Mouse (Mus musculus) limb, embryonic 12.5 days (tissue): ENCODE measurements at regions not wholly inside any gene's neighbourhood (a gene's known extent, or its start where the extent isn't known, plus 50 kb on each side); places are given as distances from the start of the nearest gene placed in this dataset.

Experiments
- ATAC-seq: fragments of 200-750 bp; cut with Nextera tagmentation; 2 replicates; pipeline ENCODE4 v1.8.0; 2017; ENCODE audit warnings: low read depth, moderate TSS enrichment; ENCODE audit not compliant: insufficient number of reproducible peaks, insufficient read depth, low FRiP score, low TSS enrichment
- H3K27ac ChIP-seq: fragments of 300-500 bp; sonication (generic); 2 replicates; pipeline ENCODE4 v1.5.1; 2016; ENCODE audit warnings: mild to moderate bottlenecking, moderate library complexity
- H3K27me3 ChIP-seq: fragments of 300-500 bp; sonication (generic); 2 replicates; pipeline ENCODE4 v1.6.1; 2016; ENCODE audit warnings: mild to moderate bottlenecking, moderate library complexity
- H3K36me3 ChIP-seq: fragments of 300-500 bp; sonication (generic); 2 replicates; pipeline ENCODE4 v1.6.1; 2016; ENCODE audit warnings: mild to moderate bottlenecking, moderate library complexity
- H3K4me1 ChIP-seq: fragments of 300-500 bp; sonication (generic); replicated peaks from 2 replicates; pipeline ENCODE4 v1.6.1; 2016
- H3K4me2 ChIP-seq: fragments of 300-500 bp; sonication (generic); 2 replicates; pipeline ENCODE4 v1.6.1; 2016; ENCODE audit warnings: mild to moderate bottlenecking, moderate library complexity
- H3K4me3 ChIP-seq: fragments of 300-500 bp; sonication (generic); replicated peaks from 2 replicates; pipeline ENCODE4 v1.5.1; 2016; ENCODE audit warnings: mild to moderate bottlenecking
- H3K9ac ChIP-seq: fragments of 300-500 bp; sonication (generic); replicated peaks from 2 replicates; pipeline ENCODE4 v1.6.1; 2016; ENCODE audit warnings: mild to moderate bottlenecking, moderate library complexity
- H3K9me3 ChIP-seq: fragments of 300-500 bp; sonication (generic); 2 replicates; pipeline ENCODE4 v1.6.1; 2016; ENCODE audit warnings: mild to moderate bottlenecking, moderate library complexity
- WGBS: fragments of 180-500 bp; shearing (Covaris S2); methylation state at CpG from one replicate; pipeline ENCODE4 v1.1.7; 2016; 5-methylcytosine and 5-hydroxymethylcytosine counted together

DNA sequence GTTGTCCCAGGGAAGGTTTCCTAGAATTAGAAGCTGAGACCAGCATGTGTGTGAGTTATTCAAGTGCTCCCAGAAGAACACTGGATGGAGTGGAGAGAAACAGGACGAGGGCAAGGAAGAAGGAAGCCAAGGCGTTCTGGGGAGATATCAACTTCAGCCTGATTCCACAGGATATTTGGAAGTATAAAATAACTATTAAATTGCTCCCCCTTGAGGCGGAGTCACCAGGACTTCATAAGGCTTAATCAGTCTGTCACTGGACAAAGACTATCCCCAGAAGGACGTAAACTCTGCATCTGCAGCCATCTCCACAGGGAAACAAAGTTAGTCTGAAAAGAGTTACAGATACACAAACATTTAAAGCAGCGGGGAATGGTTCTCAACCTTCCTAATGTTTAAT is 103.9 kb upstream of the Mb21d2 start:
- Histone ChIP-seq H3K27me3 (0 out of 2 replicates have a peak, but pooled peaks cover 3% of the 10 kb centered on the region), H3K27ac (no peak overlapping the region), H3K36me3 (no peaks in the 10 kb centered on the region), H3K4me2 (no peak overlapping the region), H3K9me3 (no peaks in the 10 kb centered on the region), H3K4me3 (no peak overlapping the region), H3K4me1 (peaks cover 5% of the 10 kb centered on the region; the same call in 1 of the 2 replicates), H3K9ac (no peak overlapping the region)
- no peak for ATAC-seq
- 78% methylated on average over 5 of the region's 5 CpGs for WGBS

DNA sequence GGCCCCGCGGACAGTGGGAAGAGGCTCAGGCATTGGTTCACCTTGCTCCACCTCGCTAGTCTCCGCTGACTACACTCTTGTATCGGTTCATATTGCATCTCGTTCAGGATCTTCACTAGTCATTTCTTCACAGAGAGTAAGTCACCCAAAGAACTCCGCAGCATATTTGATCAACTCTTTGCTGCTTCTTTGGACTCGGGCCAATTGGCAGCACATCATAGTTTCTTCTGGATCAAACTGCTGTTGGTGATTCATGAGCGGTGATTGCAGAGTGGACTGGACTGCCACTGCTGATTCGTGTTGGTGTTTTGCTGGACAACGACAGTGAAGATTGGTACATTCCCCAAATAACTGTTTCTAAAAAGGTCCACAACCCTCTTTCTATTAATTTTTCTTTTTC is 98.4 kb upstream of the Mb21d2 start:
- Histone ChIP-seq H3K9ac (no peak overlapping the region), H3K9me3 (no peaks in the 10 kb centered on the region), H3K4me2 (no peak overlapping the region), H3K4me1 (no peaks in the 10 kb centered on the region), H3K4me3 (no peak overlapping the region), H3K27ac (no peak overlapping the region), H3K36me3 (no peaks in the 10 kb centered on the region), H3K27me3 (0 out of 2 replicates have a peak, but pooled peaks cover 3% of the 10 kb centered on the region)
- no peak for ATAC-seq
- 93% methylated on average over 11 of the region's 11 CpGs for WGBS

DNA sequence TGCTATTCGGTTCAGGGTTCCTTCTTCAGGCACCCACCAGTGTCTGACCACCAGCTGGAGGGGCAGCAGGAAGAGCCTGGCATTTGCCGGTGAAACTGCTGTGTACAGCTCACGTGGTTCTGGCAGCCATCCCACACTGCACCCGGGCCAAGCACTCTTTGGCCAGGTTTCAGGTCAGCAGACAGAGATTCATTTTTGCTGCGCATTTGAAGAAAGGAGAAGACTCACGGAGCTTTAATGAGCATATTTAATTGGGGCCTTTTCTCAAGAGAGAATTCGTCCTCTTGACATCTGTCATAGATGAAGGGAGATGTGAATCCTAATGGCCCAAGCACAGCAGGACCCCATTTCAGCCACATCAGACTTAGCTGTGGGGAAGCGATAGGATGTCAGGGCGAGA is 71.8 kb upstream of the Mb21d2 start:
- H3K27ac ChIP-seq: no peak overlapping the region
- 82% methylated on average over 9 of the region's 9 CpGs for WGBS
- H3K4me3 ChIP-seq: no peak overlapping the region
- H3K36me3 ChIP-seq: no peaks in the 10 kb centered on the region
- H3K27me3 ChIP-seq: no peaks in the 10 kb centered on the region
- no peaks in the 10 kb centered on the region for H3K9me3 ChIP-seq
- no peak overlapping the region for H3K9ac ChIP-seq
- no peak for ATAC-seq
- no peaks in the 10 kb centered on the region for H3K4me1 ChIP-seq
- H3K4me2 ChIP-seq: no peak overlapping the region

DNA sequence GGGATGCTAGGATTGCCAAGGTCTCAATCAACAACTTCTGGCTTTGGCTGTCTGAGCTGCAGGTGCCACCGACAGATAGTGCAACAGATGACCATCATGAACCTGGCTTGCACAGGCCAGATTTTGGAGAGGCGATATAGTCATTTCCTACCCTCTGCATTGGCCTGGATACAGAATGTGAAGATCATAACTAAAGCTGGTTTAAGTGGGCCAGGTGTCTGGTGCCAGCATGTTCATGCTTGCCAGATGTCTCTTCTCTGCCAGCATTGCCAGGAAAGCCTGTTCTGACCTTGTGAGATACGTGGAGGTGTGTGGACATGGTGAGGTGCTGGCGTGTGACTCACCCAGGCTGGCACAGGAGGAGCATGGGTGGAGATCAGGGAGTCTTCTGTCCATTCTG is 70.2 kb upstream of the Mb21d2 start:
- no peak for ATAC-seq
- Histone ChIP-seq H3K4me1 (no peaks in the 10 kb centered on the region), H3K27ac (no peak overlapping the region)

DNA sequence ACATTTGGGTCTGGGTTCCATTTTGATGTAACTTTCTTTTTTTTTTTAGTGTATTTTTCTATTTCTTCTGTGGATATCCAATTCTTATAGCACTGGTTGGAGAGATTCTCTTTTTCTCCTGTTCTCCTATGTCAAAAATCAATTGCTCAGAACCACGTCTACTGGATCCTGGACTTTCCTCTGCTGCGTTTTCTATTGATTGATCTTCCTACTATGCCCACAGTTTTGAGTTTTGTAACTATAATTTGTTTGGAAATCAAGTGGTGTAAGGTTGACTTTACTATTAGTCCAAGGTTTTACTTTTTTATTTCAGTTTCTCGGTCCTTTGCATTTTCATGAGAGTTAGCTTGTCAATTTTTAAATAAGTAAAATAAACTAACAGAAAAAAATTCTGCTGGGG is 67.2 kb upstream of the Mb21d2 start:
- no peak overlapping the region for H3K27ac ChIP-seq
- H3K4me1 ChIP-seq: no peaks in the 10 kb centered on the region
- no peak overlapping the region for H3K9ac ChIP-seq
- H3K27me3 ChIP-seq: no peaks in the 10 kb centered on the region
- H3K36me3 ChIP-seq: no peaks in the 10 kb centered on the region
- H3K4me2 ChIP-seq: no peak overlapping the region
- H3K9me3 ChIP-seq: 0 out of 2 replicates have a peak, but pooled peaks cover 4% of the 10 kb centered on the region
- no peak for ATAC-seq
- no peak overlapping the region for H3K4me3 ChIP-seq
- 84% methylated on average over 3 of the region's 3 CpGs for WGBS

More for the DNA sequence above, 70.2 kb upstream of the Mb21d2 start:
- 77% methylated on average over 4 of the region's 4 CpGs for WGBS
- Histone ChIP-seq H3K9me3 (no peaks in the 10 kb centered on the region), H3K27me3 (no peaks in the 10 kb centered on the region), H3K36me3 (no peaks in the 10 kb centered on the region), H3K4me3 (no peak overlapping the region), H3K4me2 (no peak overlapping the region), H3K9ac (no peak overlapping the region)

- Histone ChIP-seq H3K27ac (no peak overlapping the region), H3K9ac (no peak overlapping the region), H3K4me2 (no peak overlapping the region), H3K27me3 (no peaks in the 10 kb centered on the region), H3K4me3 (no peak overlapping the region), H3K36me3 (no peaks in the 10 kb centered on the region), H3K4me1 (no peaks in the 10 kb centered on the region), H3K9me3 (0 out of 2 replicates have a peak, but pooled peaks cover 4% of the 10 kb centered on the region)
- WGBS: 86% methylated on average over 3 of the region's 3 CpGs
- no peak for ATAC-seq
Observed at GRCm38 (mm10) chr16:28990666-28991065, 61.2 kb upstream of the Mb21d2 start.

- Histone ChIP-seq H3K4me1 (no peaks in the 10 kb centered on the region), H3K36me3 (no peaks in the 10 kb centered on the region), H3K27ac (no peak overlapping the region), H3K27me3 (no peaks in the 10 kb centered on the region), H3K4me3 (no peak overlapping the region), H3K4me2 (no peak overlapping the region), H3K9me3 (no peaks in the 10 kb centered on the region), H3K9ac (no peak overlapping the region)
- 39% methylated on average over 6 of the region's 6 CpGs for WGBS
- no peak for ATAC-seq
Observed at GRCm38 (mm10) chr16:28984931-28985330, 55.5 kb upstream of the Mb21d2 start.

DNA sequence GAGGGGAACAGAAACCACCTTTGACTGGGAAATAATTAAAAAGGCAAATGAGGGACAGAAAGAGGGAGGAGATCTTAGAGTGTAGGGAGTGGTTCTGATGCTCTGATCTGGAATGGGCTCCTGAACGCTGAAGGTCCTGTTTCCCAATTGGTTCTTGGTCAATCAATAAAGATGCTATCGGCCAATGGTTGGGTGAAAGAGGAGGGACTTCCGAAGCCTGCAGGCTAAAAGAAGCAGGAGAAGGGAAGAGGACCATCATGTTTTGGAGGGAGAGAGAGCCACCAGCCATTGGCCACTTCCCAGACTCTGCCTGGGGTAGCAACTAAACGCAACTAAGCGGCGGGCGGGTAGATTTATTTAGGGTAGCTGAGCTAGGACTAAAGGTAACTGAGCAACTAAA is 53.4 kb upstream of the Mb21d2 start:
- no peaks in the 10 kb centered on the region for H3K4me1 ChIP-seq
- no peaks in the 10 kb centered on the region for H3K9me3 ChIP-seq
- 79% methylated on average over 7 of the region's 7 CpGs for WGBS
- H3K27me3 ChIP-seq: no peaks in the 10 kb centered on the region
- H3K27ac ChIP-seq: no peak overlapping the region
- no peak for ATAC-seq
- no peak overlapping the region for H3K4me2 ChIP-seq
- no peak overlapping the region for H3K9ac ChIP-seq
- no peaks in the 10 kb centered on the region for H3K36me3 ChIP-seq
- no peak overlapping the region for H3K4me3 ChIP-seq
